Mouse (Mus musculus) intestine, embryonic 15.5 days (tissue): ENCODE data around the gene Vps13c. TPM values are rescaled to one million over a fixed set of nuclear protein-coding genes. Genes with fewer than 3 reads are reported as not detected.

Experiments
- ATAC-seq: fragments of 200-750 bp; cut with Nextera tagmentation; 2 replicates; pipeline ENCODE4 v1.8.0; 2017; ENCODE audit warnings: moderate TSS enrichment, moderate library complexity
- H3K27ac ChIP-seq: fragments of 300-500 bp; sonication (generic); 2 replicates; pipeline ENCODE4 v1.5.1; 2015; ENCODE audit warnings: mild to moderate bottlenecking, inconsistent platforms
- H3K27me3 ChIP-seq: fragments of 300-500 bp; sonication (generic); replicated peaks from 2 replicates; pipeline ENCODE4 v1.6.1; 2015; ENCODE audit warnings: inconsistent platforms
- H3K36me3 ChIP-seq: fragments of 300-500 bp; sonication (generic); 2 replicates; pipeline ENCODE4 v1.6.1; 2015; ENCODE audit warnings: inconsistent platforms
- H3K4me1 ChIP-seq: fragments of 300-500 bp; sonication (generic); replicated peaks from 2 replicates; pipeline ENCODE4 v1.6.1; 2015; ENCODE audit warnings: inconsistent platforms
- H3K4me2 ChIP-seq: fragments of 300-500 bp; sonication (generic); replicated peaks from 2 replicates; pipeline ENCODE4 v1.6.1; 2015; ENCODE audit warnings: mild to moderate bottlenecking, inconsistent platforms
- H3K4me3 ChIP-seq: fragments of 300-500 bp; sonication (generic); replicated peaks from 2 replicates; pipeline ENCODE4 v1.5.1; 2015; ENCODE audit warnings: inconsistent platforms
- H3K9ac ChIP-seq: fragments of 300-500 bp; sonication (generic); 2 replicates; pipeline ENCODE4 v1.6.1; 2015; ENCODE audit warnings: inconsistent platforms
- H3K9me3 ChIP-seq: fragments of 300-500 bp; sonication (generic); 2 replicates; pipeline ENCODE4 v1.6.1; 2016; ENCODE audit warnings: inconsistent platforms
- WGBS: fragments of 180-500 bp; shearing (Covaris S2); methylation state at CpG from one replicate; pipeline ENCODE4 v1.1.7; 2015; 5-methylcytosine and 5-hydroxymethylcytosine counted together
- polyA plus RNA-seq: library from polyadenylated mRNA; unstranded; fragments of >200 nt; fragmentation: Nextera tagmentation; extraction: Ambion mirVana; gene quantifications from 2 replicates; pipeline ENCODE4 v1.2.1, GENCODE M21; 2015

The Vps13c gene
- polyA plus RNA-seq, 1 experiment from 2014 or later, result 5.6 TPM

GRCm38 (mm10) chr9:67900398-67900797, 60.2 kb downstream of the Vps13c start:
- ATAC-seq, result no peak
- 79% methylated on average over 5 of the region's 5 CpGs for WGBS
- no peaks in the 10 kb centered on the region for H3K4me1 ChIP-seq
- no peak overlapping the region for H3K27ac ChIP-seq
- no peaks in the 10 kb centered on the region for H3K9me3 ChIP-seq
- peaks cover 5% of the 10 kb centered on the region for H3K36me3 ChIP-seq
- no peak overlapping the region for H3K4me3 ChIP-seq
- no peaks in the 10 kb centered on the region for H3K27me3 ChIP-seq
- H3K4me2 ChIP-seq, result no peak overlapping the region
- H3K9ac ChIP-seq, result no peak overlapping the region

- H3K27me3 ChIP-seq, result no peaks in the 10 kb centered on the region
- 87% methylated on average over 6 of the region's 6 CpGs for WGBS
- no peak overlapping the region for H3K9ac ChIP-seq
- no peak for ATAC-seq
- H3K36me3 ChIP-seq, result peaks cover 9% of the 10 kb centered on the region
- H3K4me3 ChIP-seq, result no peak overlapping the region
- H3K9me3 ChIP-seq, result no peaks in the 10 kb centered on the region
- H3K27ac ChIP-seq, result no peak overlapping the region
- no peak overlapping the region for H3K4me2 ChIP-seq
- no peaks in the 10 kb centered on the region for H3K4me1 ChIP-seq
Measured at GRCm38 (mm10) chr9:67904355-67904754, 64.2 kb downstream of the Vps13c start.

- no peaks in the 10 kb centered on the region for H3K27me3 ChIP-seq
- H3K36me3 ChIP-seq, result peaks cover 16% of the 10 kb centered on the region
- H3K4me2 ChIP-seq, result no peak overlapping the region
- ATAC-seq, result no peak
- H3K9me3 ChIP-seq, result no peaks in the 10 kb centered on the region
- WGBS, result 85% methylated on average over 2 of the region's 2 CpGs
- H3K9ac ChIP-seq, result no peak overlapping the region
- H3K27ac ChIP-seq, result no peak overlapping the region
- no peaks in the 10 kb centered on the region for H3K4me1 ChIP-seq
- no peak overlapping the region for H3K4me3 ChIP-seq
Measured at GRCm38 (mm10) chr9:67905541-67905940, 65.3 kb downstream of the Vps13c start.

GRCm38 (mm10) chr9:67914681-67915080, 74.5 kb downstream of the Vps13c start:
- Histone ChIP-seq H3K4me3 (no peak overlapping the region), H3K36me3 (peaks cover 10% of the 10 kb centered on the region), H3K4me2 (no peak overlapping the region), H3K9me3 (no peaks in the 10 kb centered on the region), H3K27me3 (no peaks in the 10 kb centered on the region), H3K9ac (no peak overlapping the region), H3K27ac (no peak overlapping the region), H3K4me1 (no peaks in the 10 kb centered on the region)
- WGBS, result 89% methylated on average over 7 of the region's 7 CpGs
- ATAC-seq, result no peak

GRCm38 (mm10) chr9:67922350-67922749, 82.2 kb downstream of the Vps13c start:
- Histone ChIP-seq H3K4me1 (no peaks in the 10 kb centered on the region), H3K4me3 (no peak overlapping the region), H3K9ac (no peak overlapping the region), H3K27me3 (no peaks in the 10 kb centered on the region), H3K9me3 (no peaks in the 10 kb centered on the region), H3K4me2 (no peak overlapping the region), H3K27ac (no peak overlapping the region), H3K36me3 (0 out of 2 replicates have a peak, but pooled peaks cover 4% of the 10 kb centered on the region)
- 90% methylated on average over 5 of the region's 5 CpGs for WGBS
- no peak for ATAC-seq

GRCm38 (mm10) chr9:67930629-67931028, 90.4 kb downstream of the Vps13c start:
- WGBS, result 59% methylated on average over 7 of the region's 7 CpGs

GRCm38 (mm10) chr9:67937286-67937685, 97.1 kb downstream of the Vps13c start:
- 84% methylated on average over 2 of the region's 2 CpGs for WGBS
- no peak for ATAC-seq
- Histone ChIP-seq H3K4me2 (no peak overlapping the region), H3K36me3 (peaks cover 3% of the 10 kb centered on the region; the same call in 1 of the 2 replicates), H3K9me3 (no peaks in the 10 kb centered on the region), H3K4me1 (no peaks in the 10 kb centered on the region), H3K4me3 (no peak overlapping the region), H3K9ac (no peak overlapping the region), H3K27me3 (no peaks in the 10 kb centered on the region), H3K27ac (no peak overlapping the region)

More at GRCm38 (mm10) chr9:67930629-67931028, 90.4 kb downstream of the Vps13c start:
- no peaks in the 10 kb centered on the region for H3K9me3 ChIP-seq
- H3K36me3 ChIP-seq, result no peaks in the 10 kb centered on the region
- no peaks in the 10 kb centered on the region for H3K4me1 ChIP-seq
- H3K27ac ChIP-seq, result no peak overlapping the region
- ATAC-seq, result peak; percentile 87
- no peaks in the 10 kb centered on the region for H3K27me3 ChIP-seq
- no peak overlapping the region for H3K9ac ChIP-seq
- no peak overlapping the region for H3K4me3 ChIP-seq
- H3K4me2 ChIP-seq, result no peak overlapping the region

- Histone ChIP-seq H3K9ac (no peak overlapping the region), H3K27ac (no peak overlapping the region), H3K4me3 (no peak overlapping the region), H3K27me3 (no peaks in the 10 kb centered on the region), H3K4me1 (no peaks in the 10 kb centered on the region), H3K9me3 (no peaks in the 10 kb centered on the region), H3K4me2 (no peak overlapping the region), H3K36me3 (peaks cover 10% of the 10 kb centered on the region; the same call in 1 of the 2 replicates)
- no peak for ATAC-seq
- 83% methylated on average over 7 of the region's 7 CpGs for WGBS
Measured at GRCm38 (mm10) chr9:67955466-67956010, 115.3 kb downstream of the Vps13c start.

GRCm38 (mm10) chr9:67961953-67962352, 121.8 kb downstream of the Vps13c start:
- no peaks in the 10 kb centered on the region for H3K4me1 ChIP-seq
- 0 out of 2 replicates have a peak, but pooled peaks cover 4% of the 10 kb centered on the region for H3K36me3 ChIP-seq
- 82% methylated on average over 5 of the region's 5 CpGs for WGBS
- H3K27me3 ChIP-seq, result no peaks in the 10 kb centered on the region
- H3K27ac ChIP-seq, result no peak overlapping the region
- no peak overlapping the region for H3K9ac ChIP-seq
- no peak overlapping the region for H3K4me3 ChIP-seq
- H3K9me3 ChIP-seq, result no peaks in the 10 kb centered on the region
- H3K4me2 ChIP-seq, result no peak overlapping the region
- no peak for ATAC-seq

GRCm38 (mm10) chr9:67965889-67966288, 125.7 kb downstream of the Vps13c start:
- H3K27me3 ChIP-seq, result no peaks in the 10 kb centered on the region
- ATAC-seq, result no peak
- no peak overlapping the region for H3K9ac ChIP-seq
- no peaks in the 10 kb centered on the region for H3K4me1 ChIP-seq
- WGBS, result 52% methylated on average over 14 of the region's 14 CpGs
- no peak overlapping the region for H3K4me3 ChIP-seq
- no peak overlapping the region for H3K4me2 ChIP-seq
- H3K27ac ChIP-seq, result no peak overlapping the region
- H3K36me3 ChIP-seq, result 0 out of 2 replicates have a peak, but pooled peaks cover 4% of the 10 kb centered on the region
- H3K9me3 ChIP-seq, result no peaks in the 10 kb centered on the region

GRCm38 (mm10) chr9:67967011-67967410, 126.8 kb downstream of the Vps13c start:
- Histone ChIP-seq H3K27me3 (no peaks in the 10 kb centered on the region), H3K36me3 (peaks cover 4% of the 10 kb centered on the region; the same call in 1 of the 2 replicates), H3K4me2 (no peak overlapping the region), H3K9ac (no peak overlapping the region), H3K4me1 (no peaks in the 10 kb centered on the region), H3K27ac (no peak overlapping the region), H3K9me3 (no peaks in the 10 kb centered on the region), H3K4me3 (no peak overlapping the region)
- WGBS, result 73% methylated on average over 3 of the region's 3 CpGs
- ATAC-seq, result no peak

- Histone ChIP-seq H3K9me3 (no peaks in the 10 kb centered on the region), H3K36me3 (no peaks in the 10 kb centered on the region; the same call in none of the 2 replicates), H3K9ac (no peak overlapping the region), H3K27ac (no peak overlapping the region), H3K4me1 (no peaks in the 10 kb centered on the region), H3K27me3 (no peaks in the 10 kb centered on the region), H3K4me2 (no peak overlapping the region), H3K4me3 (no peak overlapping the region)
- no peak for ATAC-seq
- 35% methylated on average over 6 of the region's 6 CpGs for WGBS
Measured at GRCm38 (mm10) chr9:67973451-67973850, 133.3 kb downstream of the Vps13c start.

- Histone ChIP-seq H3K9ac (no peak overlapping the region), H3K4me1 (no peaks in the 10 kb centered on the region), H3K27me3 (no peaks in the 10 kb centered on the region), H3K9me3 (no peaks in the 10 kb centered on the region), H3K4me2 (no peak overlapping the region), H3K4me3 (no peak overlapping the region), H3K36me3 (no peaks in the 10 kb centered on the region; the same call in none of the 2 replicates), H3K27ac (no peak overlapping the region)
- 93% methylated on average over 9 of the region's 9 CpGs for WGBS
- no peak for ATAC-seq
Measured at GRCm38 (mm10) chr9:67975491-67975890, 135.3 kb downstream of the Vps13c start.
